Mouse (Mus musculus): ENCODE data around the gene Sptb. TPM values are rescaled to one million over a fixed set of nuclear protein-coding genes. Genes with fewer than 3 reads are reported as not detected.

Gene Sptb
- polyA plus RNA-seq, 1 experiment, result 1.8 TPM

DNA sequence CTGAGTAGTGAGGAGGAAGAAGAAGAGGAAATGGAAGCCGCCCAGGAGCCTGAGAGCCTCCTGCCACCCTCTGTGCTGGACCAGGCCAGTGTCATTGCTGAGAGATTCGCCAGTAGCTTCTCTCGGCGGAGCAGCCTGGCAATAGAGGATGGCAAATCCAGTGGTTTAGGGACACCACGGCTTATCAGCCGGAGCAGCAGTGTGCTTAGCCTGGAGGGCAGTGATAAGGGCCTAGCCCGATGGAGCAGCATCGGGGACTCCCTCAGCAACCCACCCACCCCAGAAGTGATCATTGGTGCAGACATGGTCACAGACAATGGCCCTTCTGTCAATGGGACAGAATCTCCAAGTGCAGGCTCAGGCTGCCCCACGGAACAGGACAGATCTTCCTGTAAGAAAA is 134.3 kb downstream of the Sptb start:
- DNase-seq (ENCODE audit: low spot score), result no peak

DNA sequence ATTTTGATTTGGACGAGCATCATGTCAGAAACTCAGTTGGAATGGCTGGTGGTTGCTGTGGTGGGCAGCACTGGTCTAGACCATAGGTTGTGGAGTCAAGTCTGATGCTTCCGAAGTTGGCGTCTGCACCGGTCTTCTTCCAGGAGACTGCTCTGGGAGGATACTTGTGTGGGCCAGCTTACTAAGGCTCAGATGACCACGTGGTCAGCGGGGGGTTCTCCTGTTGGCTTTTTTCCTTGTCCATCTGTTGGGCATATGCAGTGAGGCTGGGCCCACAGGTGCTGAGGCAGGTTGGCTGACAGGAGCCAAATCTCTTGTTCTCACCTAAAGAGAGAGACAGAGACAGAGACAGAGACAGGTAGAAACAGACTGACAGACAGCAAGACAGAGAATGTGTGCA is 135.5 kb downstream of the Sptb start:
- no peak for DNase-seq (ENCODE audit: low spot score)

DNA sequence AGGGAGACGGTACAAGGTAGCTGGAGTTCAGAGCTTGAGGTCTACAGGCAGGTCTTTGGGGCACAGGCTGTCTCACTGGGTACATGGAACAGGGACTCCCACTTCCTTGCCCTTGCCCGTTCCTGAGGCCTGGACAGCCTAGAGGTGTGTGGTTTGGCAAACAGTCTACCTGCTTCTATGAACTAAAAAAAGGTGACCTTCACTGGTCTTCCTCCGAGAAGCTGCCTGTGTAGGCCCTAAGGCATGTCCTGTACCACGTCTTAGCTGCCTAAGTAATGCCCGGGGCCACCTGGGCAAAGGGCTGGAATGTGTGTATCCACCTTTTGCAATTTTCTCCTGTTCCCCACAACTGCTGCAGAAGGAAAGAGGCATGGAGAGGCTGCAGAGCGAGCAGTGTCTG is 137.0 kb downstream of the Sptb start:
- no peak for DNase-seq (ENCODE audit: low spot score)

GRCm38 (mm10) chr12:76572261-76573251 is 137.8 kb downstream of the Sptb start:
- no peak for DNase-seq (ENCODE audit: low spot score)

DNA sequence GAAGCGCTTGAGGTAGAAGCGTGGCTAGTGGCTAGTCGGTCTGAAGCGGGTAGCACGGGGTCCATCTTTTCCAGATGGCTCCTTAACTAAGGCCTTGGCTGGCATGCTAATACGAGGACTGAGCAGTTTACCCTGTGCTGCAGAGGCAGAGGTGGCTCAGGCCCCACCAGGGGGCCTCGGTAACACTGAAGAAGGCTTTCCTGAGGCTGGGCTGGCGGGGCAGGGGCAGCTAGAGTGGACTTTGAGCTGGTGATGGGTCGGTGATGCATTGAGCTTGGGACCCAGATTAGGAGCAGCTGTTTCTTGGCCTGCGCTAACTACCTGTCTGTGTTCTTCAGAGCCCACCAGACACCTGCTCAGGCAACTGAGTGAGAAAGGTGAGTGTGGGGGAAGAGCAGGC is 139.1 kb downstream of the Sptb start:
- DNase-seq (ENCODE audit: low spot score), result no peak

- no peak for DNase-seq (ENCODE audit: low spot score)
Measured at GRCm38 (mm10) chr12:76570221-76570940, 140.0 kb downstream of the Sptb start.

DNA sequence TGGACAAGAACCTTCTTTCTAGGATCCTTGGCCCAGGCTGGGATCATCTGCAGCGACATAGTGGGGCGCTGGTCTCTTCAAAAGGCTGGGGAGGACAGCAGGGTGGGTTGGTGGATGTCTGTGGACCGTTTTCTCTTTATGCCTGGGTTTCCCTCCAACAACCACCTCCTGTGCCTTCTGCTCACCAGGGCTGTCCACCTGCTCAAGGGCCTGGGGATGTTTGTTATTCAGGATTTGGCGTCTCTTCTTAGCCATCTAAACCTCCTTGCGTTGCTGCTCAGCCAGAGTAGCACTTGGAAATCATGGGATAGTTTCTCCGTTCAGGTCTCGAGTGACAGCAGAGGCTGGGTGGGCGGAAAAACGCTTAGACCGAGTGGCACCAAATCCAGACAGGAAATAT is 144.1 kb downstream of the Sptb start:
- DNase-seq (ENCODE audit: low spot score), result no peak

DNA sequence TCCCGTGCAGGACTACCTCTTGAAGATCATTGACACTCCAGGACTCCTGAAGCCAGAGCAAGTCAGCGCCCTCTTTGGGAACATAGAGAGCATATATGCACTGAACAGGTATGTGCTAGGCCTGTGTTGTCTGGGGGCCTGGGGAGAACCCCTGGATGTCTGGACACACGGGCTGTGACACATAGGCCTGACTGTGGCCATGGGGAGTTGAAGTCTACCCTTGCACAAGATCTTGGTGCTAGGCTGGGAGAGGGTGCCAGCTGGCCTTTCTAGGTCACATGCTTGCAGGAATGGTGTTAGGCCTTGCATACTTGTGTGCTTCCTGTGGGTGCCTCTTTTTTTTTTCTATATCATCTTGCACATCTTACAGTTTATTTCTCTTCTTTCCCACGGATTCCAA is 148.2 kb downstream of the Sptb start:
- DNase-seq (ENCODE audit: low spot score), result no peak

DNA sequence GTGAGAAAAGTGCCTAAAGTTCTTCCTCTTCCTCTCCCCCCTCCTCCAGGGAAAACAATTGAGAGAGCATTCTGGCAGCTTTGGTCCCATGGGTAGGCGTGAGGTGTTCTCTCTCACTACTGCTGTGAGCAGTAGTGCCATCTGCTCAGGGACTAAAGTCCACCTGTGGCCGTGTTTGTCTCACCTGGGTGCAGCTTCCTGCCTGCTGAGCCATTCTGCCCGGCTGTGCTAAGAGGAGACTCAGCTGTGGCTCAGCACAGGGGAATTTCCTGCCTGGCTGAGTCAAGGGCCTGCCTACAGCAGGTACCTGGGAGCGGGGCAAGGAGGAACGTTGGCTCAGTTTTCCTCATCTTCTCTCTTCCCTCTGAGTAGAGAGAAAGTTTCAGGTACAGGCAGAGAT is 152.1 kb downstream of the Sptb start:
- DNase-seq (ENCODE audit: low spot score), result no peak

- no peak for DNase-seq (ENCODE audit: low spot score)
Measured at GRCm38 (mm10) chr12:76556745-76557389, 153.5 kb downstream of the Sptb start.

DNA sequence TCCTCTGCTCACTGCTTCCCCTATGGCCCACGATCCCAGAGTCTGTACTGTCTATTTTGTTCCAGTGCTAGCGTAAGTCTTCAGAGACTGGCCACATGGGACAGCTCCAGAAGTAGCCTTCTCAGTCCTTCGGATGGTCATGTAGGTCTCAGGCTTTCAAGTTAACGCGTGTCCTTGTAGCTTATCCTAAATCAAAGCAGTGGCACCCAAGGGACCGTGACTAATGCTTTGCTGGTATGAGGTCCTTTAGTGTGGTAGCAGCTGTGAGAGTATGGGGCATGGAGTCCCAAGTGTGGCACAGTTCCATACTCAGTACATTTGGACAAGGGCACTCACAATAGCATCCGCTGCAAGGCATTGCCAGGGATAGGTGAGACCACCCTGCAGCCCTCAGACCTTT is 154.2 kb downstream of the Sptb start:
- no peak for DNase-seq (ENCODE audit: low spot score)

- DNase-seq (ENCODE audit: low spot score), result peak; percentile 32
Measured at GRCm38 (mm10) chr12:76554871-76555386, 155.4 kb downstream of the Sptb start.

- no peak for DNase-seq (ENCODE audit: low spot score)
Measured at GRCm38 (mm10) chr12:76554392-76554791, 156.0 kb downstream of the Sptb start.

GRCm38 (mm10) chr12:76553917-76554316 is 156.4 kb downstream of the Sptb start:
- no peak for DNase-seq (ENCODE audit: low spot score)

DNA sequence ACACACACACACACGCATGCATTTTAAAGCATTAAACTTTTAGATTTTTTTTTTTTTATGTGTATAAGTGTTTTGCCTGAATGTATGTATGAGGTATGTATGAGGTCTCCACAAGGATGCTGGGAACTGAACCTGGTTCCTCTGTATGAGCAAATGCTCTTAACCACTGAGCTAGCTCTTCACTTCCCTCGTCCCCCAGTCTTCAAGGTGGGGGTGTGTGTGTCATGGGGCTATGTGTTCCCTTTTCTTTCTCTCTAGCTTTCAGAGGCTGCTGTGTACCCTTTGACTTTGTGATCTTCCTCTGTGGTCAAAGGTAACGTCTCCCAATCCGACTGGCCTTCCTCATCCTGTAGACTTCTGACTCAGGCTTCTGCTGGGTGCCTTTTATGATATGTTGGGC is 157.4 kb downstream of the Sptb start:
- no peak for DNase-seq (ENCODE audit: low spot score)

DNA sequence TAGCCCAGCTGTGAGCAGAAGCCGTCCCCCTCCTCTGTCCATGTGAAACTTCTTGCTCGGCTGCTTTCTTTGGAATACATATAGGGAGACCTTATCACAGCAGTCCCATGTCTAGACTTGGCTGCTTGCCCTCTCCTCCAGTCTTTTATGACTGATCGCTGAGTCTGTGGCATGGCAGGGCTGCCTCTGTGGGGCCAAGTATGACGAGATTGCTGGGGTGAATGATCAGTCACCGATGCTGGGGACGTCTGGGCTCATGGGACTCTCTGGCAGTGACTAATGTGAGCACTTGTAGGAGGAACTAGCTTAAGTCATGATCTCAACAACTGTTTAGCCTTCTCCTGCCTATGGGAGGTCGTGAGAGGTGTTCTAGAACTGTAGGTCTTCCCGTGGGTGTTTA is 158.0 kb downstream of the Sptb start:
- no peak for DNase-seq (ENCODE audit: low spot score)

- no peak for DNase-seq (ENCODE audit: low spot score)
Measured at GRCm38 (mm10) chr12:76549203-76549602, 161.1 kb downstream of the Sptb start.

GRCm38 (mm10) chr12:76548082-76548423 is 162.3 kb downstream of the Sptb start:
- no peak for DNase-seq (ENCODE audit: low spot score)

- no peak for DNase-seq (ENCODE audit: low spot score)
Measured at GRCm38 (mm10) chr12:76547409-76548081, 162.8 kb downstream of the Sptb start.

- no peak for DNase-seq (ENCODE audit: low spot score)
Measured at GRCm38 (mm10) chr12:76546383-76547276, 163.7 kb downstream of the Sptb start.
